Mouse (Mus musculus) embryonic facial prominence, embryonic 14.5 days (tissue): ENCODE results near the gene Pou4f1. TPM values are rescaled to one million over a fixed set of nuclear protein-coding genes. Genes with fewer than 3 reads are reported as not detected.

ENCODE experiments used
- polyA plus RNA-seq: library from polyadenylated mRNA; unstranded; fragments of >200 nt; fragmentation: Nextera tagmentation; extraction: Ambion mirVana; gene quantifications from 2 replicates; pipeline ENCODE4 v1.2.1, GENCODE M21; 2014

The Pou4f1 gene
- polyA plus RNA-seq, 1 experiment from 2014 or later = 5.2 TPM

Other genes with a start within 250 kb of the Pou4f1 start
- gene Rnf219, start 54.6 kb upstream of the Pou4f1 start, polyA plus RNA-seq = 23.4 and 28.7 TPM in 2 replicates